Mouse (Mus musculus) heart, embryonic 12.5 days (tissue): Measurements from ENCODE around the gene Bspry. TPM values are rescaled to one million over a fixed set of nuclear protein-coding genes. Genes with fewer than 3 reads are reported as not detected.

Source experiments
- ATAC-seq: fragments of 200-750 bp; cut with Nextera tagmentation; 2 replicates; pipeline ENCODE4 v1.8.0; 2017; ENCODE audit warnings: moderate TSS enrichment, moderate library complexity; ENCODE audit not compliant: insufficient number of reproducible peaks, low FRiP score
- H3K27ac ChIP-seq: fragments of 300-500 bp; sonication (generic); 2 replicates; pipeline ENCODE4 v1.5.1; 2016; ENCODE audit warnings: mild to moderate bottlenecking, moderate library complexity; ENCODE audit not compliant: poor library complexity, severe bottlenecking
- H3K27me3 ChIP-seq: fragments of 300-500 bp; sonication (generic); replicated peaks from 2 replicates; pipeline ENCODE4 v1.6.1; 2016; ENCODE audit warnings: mild to moderate bottlenecking, moderate library complexity
- H3K36me3 ChIP-seq: fragments of 300-500 bp; sonication (generic); 2 replicates; pipeline ENCODE4 v1.6.1; 2016; ENCODE audit warnings: mild to moderate bottlenecking, moderate library complexity
- H3K4me1 ChIP-seq: fragments of 300-500 bp; sonication (generic); replicated peaks from 2 replicates; pipeline ENCODE4 v1.6.1; 2016; ENCODE audit warnings: mild to moderate bottlenecking
- H3K4me2 ChIP-seq: fragments of 300-500 bp; sonication (generic); 2 replicates; pipeline ENCODE4 v1.6.1; 2016; ENCODE audit warnings: mild to moderate bottlenecking, moderate library complexity
- H3K4me3 ChIP-seq: fragments of 300-500 bp; sonication (generic); 2 replicates; pipeline ENCODE4 v1.5.1; 2016; ENCODE audit warnings: mild to moderate bottlenecking
- H3K9ac ChIP-seq: fragments of 300-500 bp; sonication (generic); 2 replicates; pipeline ENCODE4 v1.6.1; 2016; ENCODE audit warnings: mild to moderate bottlenecking, moderate library complexity
- H3K9me3 ChIP-seq: fragments of 300-500 bp; sonication (generic); replicated peaks from 2 replicates; pipeline ENCODE4 v1.6.1; 2016; ENCODE audit warnings: mild to moderate bottlenecking, moderate library complexity
- WGBS: fragments of 180-500 bp; shearing (Covaris S2); methylation state at CpG from one replicate; pipeline ENCODE4 v1.1.7; 2016; 5-methylcytosine and 5-hydroxymethylcytosine counted together
- polyA plus RNA-seq: library from polyadenylated mRNA; unstranded; fragments of >200 nt; fragmentation: Nextera tagmentation; extraction: Ambion mirVana; gene quantifications from 2 replicates; pipeline ENCODE4 v1.2.1, GENCODE M21; 2016

The Bspry gene
- polyA plus RNA-seq, 1 experiment from 2014 or later: 0.49 TPM

DNA sequence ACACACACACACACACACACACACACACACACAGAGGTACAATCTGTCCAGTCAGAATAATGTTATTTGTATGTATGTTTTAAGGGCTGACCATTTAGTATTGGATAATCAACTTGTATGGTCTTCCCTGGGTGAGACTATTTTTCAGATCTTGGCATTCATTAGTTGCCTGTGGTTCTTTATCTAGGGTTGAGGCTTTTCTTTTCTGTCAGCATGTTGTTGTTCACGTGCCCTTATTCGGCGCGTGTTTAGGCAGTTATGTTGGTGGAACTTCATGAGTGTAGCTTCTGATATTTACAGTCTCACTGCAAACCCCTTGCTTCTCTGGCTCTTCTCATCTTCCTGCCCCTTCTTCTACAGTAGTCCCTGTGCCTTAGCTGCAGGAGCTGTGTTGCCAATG, 47.8 kb downstream of the Bspry start:
- H3K4me1 ChIP-seq: peaks cover 18% of the 10 kb centered on the region
- H3K27me3 ChIP-seq: no peaks in the 10 kb centered on the region
- H3K4me2 ChIP-seq: no peak overlapping the region
- no peak overlapping the region for H3K4me3 ChIP-seq
- H3K27ac ChIP-seq: no peak overlapping the region
- ATAC-seq: no peak
- no peak overlapping the region for H3K9ac ChIP-seq
- 63% methylated on average over 4 of the region's 4 CpGs for WGBS
- peaks cover 12% of the 10 kb centered on the region for H3K36me3 ChIP-seq
- no peaks in the 10 kb centered on the region for H3K9me3 ChIP-seq

DNA sequence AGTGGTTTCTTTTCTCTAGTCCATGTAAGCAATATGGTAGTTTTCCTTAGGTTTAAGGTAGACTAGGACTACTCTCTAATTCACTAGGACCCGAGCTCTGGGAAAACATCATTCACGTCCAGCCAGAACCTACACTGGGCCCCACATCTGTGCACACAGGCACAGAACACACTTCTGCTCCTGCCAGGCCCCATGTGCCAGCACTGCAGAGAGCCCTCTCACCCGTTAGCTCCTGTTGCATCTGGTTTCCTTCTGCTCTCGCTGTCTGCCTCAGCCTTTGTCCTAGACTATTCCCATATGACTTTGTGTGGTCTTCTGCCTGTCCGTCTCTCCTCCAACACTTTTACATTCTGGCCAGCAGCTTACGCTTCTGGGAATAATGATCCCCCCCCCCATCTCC, 53.9 kb downstream of the Bspry start:
- Histone ChIP-seq H3K4me1 (peaks cover 12% of the 10 kb centered on the region), H3K9ac (no peak overlapping the region), H3K27me3 (no peaks in the 10 kb centered on the region), H3K4me3 (no peak overlapping the region), H3K4me2 (no peak overlapping the region), H3K27ac (no peak overlapping the region), H3K9me3 (peaks cover 6% of the 10 kb centered on the region; the same call in 1 of the 2 replicates), H3K36me3 (no peaks in the 10 kb centered on the region)
- WGBS: 67% methylated on average over 6 of the region's 6 CpGs
- ATAC-seq: no peak

DNA sequence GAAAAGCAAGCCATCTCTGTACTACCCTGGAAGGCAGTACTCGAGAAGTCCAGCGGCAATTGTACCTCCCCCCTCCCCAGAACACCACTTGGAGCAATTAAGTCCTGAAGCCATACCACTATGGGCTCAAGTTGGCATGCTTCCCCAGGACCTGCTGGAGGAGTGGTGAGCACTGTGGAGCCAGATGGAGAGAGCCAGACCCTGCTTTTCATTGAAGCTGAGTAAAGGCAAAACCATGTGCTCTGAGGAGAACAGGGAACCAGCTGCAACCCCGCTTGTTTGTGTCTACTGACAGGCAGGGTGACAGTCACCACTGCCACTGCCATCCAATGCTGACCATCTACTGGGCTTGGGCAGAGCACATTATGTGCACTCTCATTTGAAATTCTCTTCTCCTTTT, 61.9 kb downstream of the Bspry start:
- Histone ChIP-seq H3K27ac (no peak overlapping the region), H3K4me3 (no peak overlapping the region)
- WGBS: 69% methylated on average over 3 of the region's 3 CpGs

DNA sequence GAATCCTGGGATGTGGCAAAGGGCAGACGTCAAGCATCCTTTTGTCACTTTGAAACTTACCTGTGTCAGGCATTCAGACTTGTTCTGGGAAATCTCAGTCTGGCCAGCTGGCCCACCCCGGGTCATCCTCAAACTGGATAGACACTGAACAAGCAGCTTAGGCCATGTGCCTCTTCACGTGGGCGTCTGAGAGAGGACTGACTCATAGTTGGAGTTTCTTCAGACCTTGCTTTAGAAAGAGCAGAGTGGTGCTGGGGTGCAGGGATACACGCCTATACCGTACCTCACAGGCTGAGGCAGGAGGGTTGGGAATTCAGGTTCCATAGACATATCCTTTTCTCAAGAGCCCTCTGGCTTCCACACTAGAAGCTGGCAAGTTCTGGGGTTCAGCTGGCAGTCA, 63.9 kb downstream of the Bspry start:
- WGBS: 78% methylated on average over 6 of the region's 6 CpGs
- no peaks in the 10 kb centered on the region for H3K4me1 ChIP-seq
- H3K36me3 ChIP-seq: no peaks in the 10 kb centered on the region
- ATAC-seq: no peak
- H3K4me3 ChIP-seq: no peak overlapping the region
- 0 out of 2 replicates have a peak, but pooled peaks cover 2% of the 10 kb centered on the region for H3K9me3 ChIP-seq
- H3K27ac ChIP-seq: no peak overlapping the region
- H3K27me3 ChIP-seq: no peaks in the 10 kb centered on the region
- H3K4me2 ChIP-seq: no peak overlapping the region
- no peak overlapping the region for H3K9ac ChIP-seq

More for the DNA sequence above, 61.9 kb downstream of the Bspry start:
- Histone ChIP-seq H3K4me1 (no peaks in the 10 kb centered on the region), H3K27me3 (no peaks in the 10 kb centered on the region), H3K9ac (no peak overlapping the region), H3K36me3 (no peaks in the 10 kb centered on the region), H3K9me3 (0 out of 2 replicates have a peak, but pooled peaks cover 2% of the 10 kb centered on the region), H3K4me2 (no peak overlapping the region)
- no peak for ATAC-seq

DNA sequence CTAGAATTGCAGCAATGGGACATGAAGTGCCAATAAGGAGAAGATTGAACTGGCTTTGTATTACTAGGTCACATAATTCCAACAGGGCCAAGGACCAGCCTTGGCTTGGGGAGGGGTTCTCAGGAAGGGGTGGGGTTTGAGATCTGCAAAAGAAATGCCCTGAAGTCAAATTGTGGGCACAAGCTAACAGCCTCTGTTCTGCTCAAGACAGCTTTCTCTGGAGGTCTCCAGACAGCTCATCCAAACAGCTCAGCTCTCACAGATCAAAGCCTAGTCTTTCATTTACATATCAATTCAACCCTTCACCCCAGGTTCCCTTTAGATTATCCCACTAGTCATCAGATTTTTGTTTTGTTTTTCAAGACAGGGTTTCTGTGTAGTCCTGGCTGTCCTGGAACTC, 64.9 kb downstream of the Bspry start:
- no peaks in the 10 kb centered on the region for H3K27me3 ChIP-seq
- no peak overlapping the region for H3K9ac ChIP-seq
- no peak overlapping the region for H3K4me2 ChIP-seq
- H3K27ac ChIP-seq: no peak overlapping the region
- H3K36me3 ChIP-seq: no peaks in the 10 kb centered on the region
- H3K4me3 ChIP-seq: no peak overlapping the region
- 0 out of 2 replicates have a peak, but pooled peaks cover 2% of the 10 kb centered on the region for H3K9me3 ChIP-seq
- no peaks in the 10 kb centered on the region for H3K4me1 ChIP-seq
- ATAC-seq: no peak

Other genes starting within 250 kb of the Bspry start
- 8.9 and 9.7 TPM in 2 replicates for gene Zfp37, start 249.0 kb upstream of the Bspry start, polyA plus RNA-seq
- gene Slc31a2, start 217.5 kb upstream of the Bspry start, polyA plus RNA-seq: 16.7 and 16.9 TPM in 2 replicates
- 18.2 and 19.6 TPM in 2 replicates for gene Fkbp15, start 119.5 kb upstream of the Bspry start, polyA plus RNA-seq
- gene Slc31a1, start 119.3 kb upstream of the Bspry start, polyA plus RNA-seq: 50.5 and 52.0 TPM in 2 replicates
- gene Cdc26, start 71.4 kb upstream of the Bspry start, polyA plus RNA-seq: 90.4 and 90.8 TPM in 2 replicates
- gene Prpf4, start 71.3 kb upstream of the Bspry start, polyA plus RNA-seq: 14.9 and 15.3 TPM in 2 replicates
- gene Rnf183, start 44.8 kb upstream of the Bspry start, polyA plus RNA-seq: not detected in 2 replicates
- 3.3 and 4.0 TPM in 2 replicates for gene Wdr31, start 9.2 kb upstream of the Bspry start, polyA plus RNA-seq
- 7.0 and 8.0 TPM in 2 replicates for gene Hdhd3, start 23.4 kb downstream of the Bspry start, polyA plus RNA-seq
- 74.3 and 80.0 TPM in 2 replicates for gene Alad, start 39.9 kb downstream of the Bspry start, polyA plus RNA-seq
- 53.6 and 59.9 TPM in 2 replicates for gene Pole3, start 45.0 kb downstream of the Bspry start, polyA plus RNA-seq
- gene 4933430I17Rik, start 45.3 kb downstream of the Bspry start, polyA plus RNA-seq: 0.31 and 0.43 TPM in 2 replicates
- 60.5 and 73.7 TPM in 2 replicates for gene Rgs3, start 79.8 kb downstream of the Bspry start, polyA plus RNA-seq